Comparison of ENCODE assay signal across 8 mouse cellular contexts in the genomic region with DNA sequence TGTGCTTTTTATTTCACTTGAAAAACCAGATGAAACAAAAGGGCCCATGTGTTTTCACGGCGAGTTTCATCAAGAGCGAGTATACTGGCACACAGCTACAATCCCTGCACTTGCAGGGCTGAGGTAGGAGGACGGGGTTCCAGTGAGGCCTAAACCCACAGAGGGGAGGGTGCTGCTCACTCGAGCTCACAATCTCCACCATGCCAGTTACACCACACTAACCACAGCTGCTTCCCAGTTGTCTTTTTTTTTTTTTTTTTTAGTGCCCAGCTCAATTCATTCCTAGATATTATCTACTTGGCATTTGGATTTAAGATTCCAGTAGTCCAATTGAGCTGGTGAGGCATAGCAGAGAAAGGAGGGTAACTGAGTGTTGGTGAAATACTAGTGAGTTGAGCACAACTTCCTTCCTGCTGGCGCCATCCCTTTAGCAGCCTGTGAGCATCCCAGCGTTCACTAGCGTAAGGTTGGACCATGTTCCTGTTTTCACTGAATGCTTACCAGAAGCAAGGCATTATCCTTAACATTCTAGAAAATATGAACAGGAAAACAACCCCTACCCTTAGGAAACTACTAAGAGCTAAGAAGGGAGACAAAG. TPM values are rescaled to one million over a fixed set of nuclear protein-coding genes. Genes with fewer than 3 reads are reported as not detected.
DNase-seq lines count a peak whose midpoint lies in the region; ATAC-seq and TF ChIP-seq lines count a peak whose summit lies in the region.

No protein-coding gene starts in this region.

- no peak for TF ChIP-seq RAD21 in CH12.LX (IDR thresholded peaks at IDR 0.05; ENCODE audit: low read depth, low read length)

- H3K27ac ChIP-seq in hindbrain, embryonic 10.5 days, result 0 out of 2 replicates have a peak overlapping the region, but pooled peaks have one; percentile 8
- H3K27ac ChIP-seq in hindbrain, embryonic 11.5 days (ENCODE audit: low read depth, low read length), result no peak overlapping the region
- no peak overlapping the region for H3K27ac ChIP-seq in CH12.LX (ENCODE audit: insufficient read depth, low read depth)
- no peak overlapping the region for H3K27ac ChIP-seq in embryonic facial prominence, embryonic 10.5 days (replicated peaks)
- H3K27ac ChIP-seq in liver, embryonic 15.5 days (replicated peaks), result peak overlapping the region; percentile 67

- H3K4me2 ChIP-seq in hindbrain, embryonic 11.5 days (replicated peaks; ENCODE audit: low read depth, low read length), result no peak overlapping the region
- peak overlapping the region; percentile 51; the same call in 1 of the 2 replicates for H3K4me2 ChIP-seq in CH12.LX (ENCODE audit: insufficient read depth, low read depth, poor library complexity, severe bottlenecking)
- peak overlapping the region; percentile 72 for H3K4me2 ChIP-seq in liver, embryonic 15.5 days

- dilution Hi-C loops in CH12.LX (cut with MboI; ENCODE audit: extremely low pct_ligation_motif_present, extremely low pct_unique_long_range_greater_than_20kb, low sequenced_read_pairs), result no loop called here

- no peak overlapping the region for H3K4me3 ChIP-seq in hindbrain, embryonic 10.5 days
- no peak overlapping the region for H3K4me3 ChIP-seq in hindbrain, embryonic 11.5 days (ENCODE audit: low read depth, low read length)
- H3K4me3 ChIP-seq in CH12.LX (replicated peaks in 1 of 3; ENCODE audit: low read depth in 2 of 3, low read length in 2 of 3, poor library complexity in 1 of 3), result peak overlapping the region in 1 of 3 experiments; percentile 90
- H3K4me3 ChIP-seq in embryonic facial prominence, embryonic 10.5 days, result peak overlapping the region; percentile 99
- H3K4me3 ChIP-seq in liver, embryonic 15.5 days (replicated peaks), result peak overlapping the region; percentile 8; the same call in 1 of the 2 replicates

- WGBS in hindbrain, embryonic 10.5 days, result 85% methylated on average over 8 of the region's 8 CpGs
- WGBS in hindbrain, embryonic 11.5 days, result 78% methylated on average over 8 of the region's 8 CpGs
- 79% methylated on average over 8 of the region's 8 CpGs for WGBS in embryonic facial prominence, embryonic 10.5 days
- 25% methylated on average over 8 of the region's 8 CpGs for WGBS in liver, embryonic 15.5 days (ENCODE audit: insufficient replicate concordance)

- no peak for TF ChIP-seq EP300 in CH12.LX (IDR thresholded peaks at IDR 0.05; ENCODE audit: low read length)

- H3K9ac ChIP-seq in hindbrain, embryonic 11.5 days (ENCODE audit: low read depth, low read length), result no peak overlapping the region
- no peak overlapping the region for H3K9ac ChIP-seq in CH12.LX (ENCODE audit: insufficient read depth, low read depth)
- 0 out of 2 replicates have a peak overlapping the region, but pooled peaks have one; percentile 18 for H3K9ac ChIP-seq in liver, embryonic 15.5 days

- TF ChIP-seq CTCF in CH12.LX (conservative IDR thresholded peaks at IDR 0.05 in 1 of 2, IDR thresholded peaks at IDR 0.05 in 1 of 2; ENCODE audit: low read depth in 2 of 2, low read length in 2 of 2), result no peak

- no peak for DNase-seq in hindbrain, embryonic 10.5 days (ENCODE audit: low spot score)
- DNase-seq in hindbrain, embryonic 11.5 days (ENCODE audit: low spot score), result no peak
- peak; percentile 27 for DNase-seq in CH12.LX (ENCODE audit: extremely low read depth)
- no peak for DNase-seq in embryonic facial prominence, embryonic 10.5 days (ENCODE audit: low spot score)
- DNase-seq in T-cell, adult 2 months (ENCODE audit: low spot score), result no peak
- DNase-seq in cerebellum, adult 18-20 months, result no peak
- DNase-seq in retina, embryonic 14.5 days (ENCODE audit: low spot score), result no peak

- no peaks in the 10 kb centered on the region for H3K36me3 ChIP-seq in hindbrain, embryonic 10.5 days
- no peaks in the 10 kb centered on the region for H3K36me3 ChIP-seq in hindbrain, embryonic 11.5 days (ENCODE audit: control insufficient read depth, insufficient read depth, low read length)
- peaks cover 0 to 20% of the 10 kb centered on the region in 2 experiments for H3K36me3 ChIP-seq in CH12.LX (replicated peaks in 1 of 2; ENCODE audit: control insufficient read depth in 1 of 2, insufficient read depth in 1 of 2, low read length in 1 of 2)
- peaks cover 8% of the 10 kb centered on the region; the same call in 1 of the 2 replicates for H3K36me3 ChIP-seq in embryonic facial prominence, embryonic 10.5 days (replicated peaks)
- H3K36me3 ChIP-seq in liver, embryonic 15.5 days (replicated peaks), result no peaks in the 10 kb centered on the region

- no peaks in the 10 kb centered on the region for H3K9me3 ChIP-seq in hindbrain, embryonic 10.5 days
- H3K9me3 ChIP-seq in hindbrain, embryonic 11.5 days (ENCODE audit: control insufficient read depth, low read length), result no peaks in the 10 kb centered on the region
- H3K9me3 ChIP-seq in CH12.LX (replicated peaks; ENCODE audit: low read length), result no peaks in the 10 kb centered on the region
- no peaks in the 10 kb centered on the region for H3K9me3 ChIP-seq in embryonic facial prominence, embryonic 10.5 days
- no peaks in the 10 kb centered on the region for H3K9me3 ChIP-seq in liver, embryonic 15.5 days (replicated peaks)

- H3K4me1 ChIP-seq in hindbrain, embryonic 10.5 days (replicated peaks), result peaks cover 18% of the 10 kb centered on the region
- no peaks in the 10 kb centered on the region for H3K4me1 ChIP-seq in hindbrain, embryonic 11.5 days (replicated peaks; ENCODE audit: control insufficient read depth, insufficient read depth, low read length)
- peaks cover 4 to 45% of the 10 kb centered on the region in 2 experiments for H3K4me1 ChIP-seq in CH12.LX (ENCODE audit: control insufficient read depth in 1 of 2, insufficient read depth in 2 of 2)
- peaks cover 23% of the 10 kb centered on the region for H3K4me1 ChIP-seq in embryonic facial prominence, embryonic 10.5 days
- H3K4me1 ChIP-seq in liver, embryonic 15.5 days (replicated peaks), result peaks cover 66% of the 10 kb centered on the region

- no peaks in the 10 kb centered on the region for H3K27me3 ChIP-seq in hindbrain, embryonic 10.5 days (ENCODE audit: insufficient read depth, poor library complexity, severe bottlenecking)
- no peaks in the 10 kb centered on the region for H3K27me3 ChIP-seq in hindbrain, embryonic 11.5 days (ENCODE audit: control insufficient read depth, insufficient read depth, low read length)
- no peaks in the 10 kb centered on the region for H3K27me3 ChIP-seq in CH12.LX (replicated peaks)
- H3K27me3 ChIP-seq in embryonic facial prominence, embryonic 10.5 days (replicated peaks; ENCODE audit: low read depth, poor library complexity, severe bottlenecking), result no peaks in the 10 kb centered on the region
- H3K27me3 ChIP-seq in liver, embryonic 15.5 days, result no peaks in the 10 kb centered on the region

- in situ Hi-C loops in CH12.LX (cut with MboI; ENCODE audit: low pct_ligation_motif_present, low pct_unique_long_range_greater_than_20kb, low sequenced_read_pairs), result loop anchor here (10.0 kb wide), 1 partner anchor 113 kb away; no protein-coding TSS in a partner anchor

- no peak for ATAC-seq in hindbrain, embryonic 11.5 days (ENCODE audit: low FRiP score)
- ATAC-seq in liver, embryonic 15.5 days (ENCODE audit: insufficient read depth), result no peak

- no peak for TF ChIP-seq POLR2A in CH12.LX (IDR thresholded peaks at IDR 0.05; ENCODE audit: low read depth, low read length)

- peaks cover 72% of the 10 kb centered on the region for H3K79me2 ChIP-seq in CH12.LX (replicated peaks; ENCODE audit: control insufficient read depth, extremely low read depth, insufficient read depth, poor library complexity, severe bottlenecking)

TF ChIP-seq in CH12.LX, 34 proteins besides CTCF, POLR2A, EP300 and RAD21:
- TF ChIP-seq TBP (conservative IDR thresholded peaks at IDR 0.05; ENCODE audit: low read depth, low read length), result no peak
- peak; percentile 46 for TF ChIP-seq ZNF384 (IDR thresholded peaks at IDR 0.05; ENCODE audit: low read depth, low read length)
- no peak for TF ChIP-seq ZKSCAN1 (IDR thresholded peaks at IDR 0.05; ENCODE audit: borderline replicate concordance, low read depth, low read length)
- no peak for TF ChIP-seq MXI1 (IDR thresholded peaks at IDR 0.05; ENCODE audit: low read depth, low read length)
- no peak for TF ChIP-seq JUND (conservative IDR thresholded peaks at IDR 0.05; ENCODE audit: low read depth, low read length)
- TF ChIP-seq KAT2A (IDR thresholded peaks at IDR 0.05; ENCODE audit: insufficient replicate concordance, low read length), result no peak
- TF ChIP-seq RCOR1 (conservative IDR thresholded peaks at IDR 0.05; ENCODE audit: low read depth, low read length), result no peak

RNA-seq across cellular contexts. Expression of a gene that starts 2.5 kb away (rescaled TPM):
- 253 and 254 TPM in 2 replicates for polyA plus RNA-seq in hindbrain, embryonic 10.5 days (2016; fragmentation: Nextera tagmentation; extraction: Ambion mirVana)
- 279 TPM in 2 replicates for polyA plus RNA-seq in hindbrain, embryonic 11.5 days (2014; fragmentation: Nextera tagmentation; extraction: Ambion mirVana)
- 70.2 and 73.8 TPM in 2 replicates for total RNA-seq in CH12.LX (2012; rRNA removed)
- total RNA-seq in CH12.LX (2014; rRNA removed), result 59.8 and 60.0 TPM in 2 replicates
- 211 and 216 TPM in 2 replicates for polyA plus RNA-seq in CH12.LX (2012; ENCODE audit: insufficient read length, low read depth)
- 243 and 251 TPM in 2 replicates for polyA plus RNA-seq in embryonic facial prominence, embryonic 10.5 days (2016; fragmentation: Nextera tagmentation; extraction: Ambion mirVana)
- 162 and 163 TPM in 2 replicates for polyA plus RNA-seq in liver, embryonic 15.5 days (2015; fragmentation: Nextera tagmentation; extraction: Ambion mirVana)

RNA-seq across cellular contexts. Expression of a gene that starts 33.0 kb away (rescaled TPM):
- polyA plus RNA-seq in hindbrain, embryonic 10.5 days (2016; fragmentation: Nextera tagmentation; extraction: Ambion mirVana), result 16.9 and 22.8 TPM in 2 replicates
- polyA plus RNA-seq in hindbrain, embryonic 11.5 days (2014; fragmentation: Nextera tagmentation; extraction: Ambion mirVana), result 10.2 and 13.4 TPM in 2 replicates
- total RNA-seq in CH12.LX (2012; rRNA removed), result 23.5 and 27.4 TPM in 2 replicates
- 12.7 and 15.6 TPM in 2 replicates for total RNA-seq in CH12.LX (2014; rRNA removed)
- 30.9 and 32.0 TPM in 2 replicates for polyA plus RNA-seq in CH12.LX (2012; ENCODE audit: insufficient read length, low read depth)
- 24.5 and 26.6 TPM in 2 replicates for polyA plus RNA-seq in embryonic facial prominence, embryonic 10.5 days (2016; fragmentation: Nextera tagmentation; extraction: Ambion mirVana)
- 5.7 and 6.1 TPM in 2 replicates for polyA plus RNA-seq in liver, embryonic 15.5 days (2015; fragmentation: Nextera tagmentation; extraction: Ambion mirVana)

Comparison
In these comparisons a context has a peak if more than half of its experiments do, and no peak if none do; other contexts are left out.
1. H3K27ac ChIP-seq: peak in hindbrain, embryonic 10.5 days (single experiment) and liver, embryonic 15.5 days (single experiment); none in hindbrain, embryonic 11.5 days (single experiment), CH12.LX (single experiment) and embryonic facial prominence, embryonic 10.5 days (single experiment).
2. H3K4me3 ChIP-seq: peak in embryonic facial prominence, embryonic 10.5 days (single experiment) and liver, embryonic 15.5 days (single experiment); none in hindbrain, embryonic 10.5 days (single experiment) and hindbrain, embryonic 11.5 days (single experiment).